Mouse (Mus musculus): ENCODE measurements around the gene Stx5a.

GRCm38 (mm10) chr19:8774086-8774835, 33.0 kb downstream of the Stx5a start, which contains the start of gene Tmem179b:
- TF ChIP-seq CTCF (conservative IDR thresholded peaks at IDR 0.05; ENCODE audit: low read length) (no peak), POU5F1 (IDR thresholded peaks at IDR 0.05; ENCODE audit: borderline replicate concordance, low read length) (no peak), NANOG (IDR thresholded peaks at IDR 0.05; ENCODE audit: borderline replicate concordance, low read length) (no peak)

Measured in E14TG2a.4 (cell line).